Mouse (Mus musculus): ENCODE results near the gene Armh4. TPM values are rescaled to one million over a fixed set of nuclear protein-coding genes. Genes with fewer than 3 reads are reported as not detected.

Gene Armh4
- polyA plus RNA-seq, 1 experiment from 2014 or later, result 2.2 TPM

Other genes starting within 250 kb of the Armh4 start
- gene Olfr722, start 118.6 kb upstream of the Armh4 start, polyA plus RNA-seq (2016; fragmentation: Nextera tagmentation; extraction: Ambion mirVana), result not detected in 2 replicates
- gene Olfr723, start 148.4 kb upstream of the Armh4 start, polyA plus RNA-seq (2016; fragmentation: Nextera tagmentation; extraction: Ambion mirVana), result not detected in 2 replicates
- not detected in 2 replicates for gene Olfr724, start 179.9 kb upstream of the Armh4 start, polyA plus RNA-seq (2016; fragmentation: Nextera tagmentation; extraction: Ambion mirVana)